Mouse (Mus musculus) small intestine, adult 2 months (tissue): ENCODE data around the gene Kcnb1. TPM values are rescaled to one million over a fixed set of nuclear protein-coding genes. Genes with fewer than 3 reads are reported as not detected.
"Not testable (repeated sequence)": the region's sequence is repeated elsewhere in the genome, so short reads cannot be mapped to it uniquely, and the experiment has no call there.

ENCODE experiments used
- H3K27ac ChIP-seq: fragments of 200-500 bp; 2 replicates; pipeline ENCODE4 v1.5.1; 2012; ENCODE audit warnings: low read depth, low read length, control low read depth, inconsistent platforms; ENCODE audit not compliant: insufficient read depth
- H3K27me3 ChIP-seq: fragments of 200-500 bp; 2 replicates; pipeline ENCODE4 v1.6.1; 2012; ENCODE audit warnings: mild to moderate bottlenecking, moderate library complexity, low read length, inconsistent platforms; ENCODE audit not compliant: control insufficient read depth, insufficient read depth
- H3K36me3 ChIP-seq: fragments of 200-500 bp; 2 replicates; pipeline ENCODE4 v1.6.1; 2012; ENCODE audit warnings: mild to moderate bottlenecking, low read length, control low read depth, inconsistent platforms; ENCODE audit not compliant: control insufficient read depth, insufficient read depth
- H3K4me1 ChIP-seq: fragments of 200-500 bp; 2 replicates; pipeline ENCODE4 v1.6.1; 2012; ENCODE audit warnings: low read length, inconsistent platforms, mixed read lengths; ENCODE audit not compliant: control insufficient read depth, insufficient read depth, insufficient read length
- H3K4me3 ChIP-seq: fragments of 200-500 bp; 2 replicates; pipeline ENCODE4 v1.5.1; 2012; ENCODE audit warnings: low read depth, mild to moderate bottlenecking, control low read depth, inconsistent platforms, low read length, moderate library complexity
- CTCF ChIP-seq: fragments of 200-500 bp; IDR thresholded peaks from 2 replicates; pipeline ENCODE4 v1.5.1; 2012; ENCODE audit warnings: low read depth, mild to moderate bottlenecking, control low read depth, inconsistent platforms, low read length, moderate library complexity, mixed read lengths; ENCODE audit not compliant: insufficient replicate concordance, insufficient read length; ENCODE audit errors: extremely low read depth
- POLR2A ChIP-seq: fragments of 200-500 bp; IDR thresholded peaks from 2 replicates; pipeline ENCODE4 v1.6.1; 2012; ENCODE audit warnings: low read depth, mild to moderate bottlenecking, control low read depth, inconsistent platforms, low read length, moderate library complexity
- WGBS: fragments of 180-500 bp; shearing (Covaris S2); methylation state at CpG from one replicate; pipeline ENCODE4 v1.1.7; 2018; 5-methylcytosine and 5-hydroxymethylcytosine counted together
- polyA plus RNA-seq: library from polyadenylated mRNA; depleted of rRNA; stranded (reverse); fragments of >200 nt; gene quantifications from 2 replicates; pipeline ENCODE4 v1.2.3, GENCODE M21; 2012

Kcnb1 gene
- polyA plus RNA-seq, 1 experiment, result 2.7 TPM

- H3K4me1 ChIP-seq, result no peaks in the 10 kb centered on the region; the same call in 1 of the 2 replicates
- 31% methylated on average over 8 of the region's 8 CpGs for WGBS
- H3K4me3 ChIP-seq, result no peak overlapping the region
- H3K27ac ChIP-seq, result no peak overlapping the region
- no peaks in the 10 kb centered on the region for H3K27me3 ChIP-seq
- TF ChIP-seq POLR2A, result no peak
- TF ChIP-seq CTCF, result peak; percentile 74; the same call in 1 of the 2 replicates
- no peaks in the 10 kb centered on the region for H3K36me3 ChIP-seq
Measured at GRCm38 (mm10) chr2:167219154-167219775, 29.3 kb upstream of the Kcnb1 start.

GRCm38 (mm10) chr2:167213666-167214065 is 23.7 kb upstream of the Kcnb1 start:
- H3K27ac ChIP-seq, result no peak overlapping the region
- H3K27me3 ChIP-seq, result no peaks in the 10 kb centered on the region
- no peak overlapping the region for H3K4me3 ChIP-seq
- no peaks in the 10 kb centered on the region for H3K4me1 ChIP-seq
- WGBS, result 91% methylated on average over 12 of the region's 12 CpGs
- no peak for TF ChIP-seq POLR2A
- H3K36me3 ChIP-seq, result no peaks in the 10 kb centered on the region

GRCm38 (mm10) chr2:167213076-167213475 is 23.1 kb upstream of the Kcnb1 start:
- TF ChIP-seq POLR2A, result no peak
- peak; percentile 19; the same call in 1 of the 2 replicates for TF ChIP-seq CTCF
- no peak overlapping the region for H3K27ac ChIP-seq
- no peaks in the 10 kb centered on the region for H3K27me3 ChIP-seq
- H3K4me3 ChIP-seq, result no peak overlapping the region
- 93% methylated on average over 3 of the region's 3 CpGs for WGBS
- no peaks in the 10 kb centered on the region for H3K4me1 ChIP-seq
- H3K36me3 ChIP-seq, result no peaks in the 10 kb centered on the region

- H3K27me3 ChIP-seq, result no peaks in the 10 kb centered on the region
- 81% methylated on average over 6 of the region's 6 CpGs for WGBS
- TF ChIP-seq CTCF (no peak), POLR2A (no peak)
Measured at GRCm38 (mm10) chr2:167212551-167212950, 22.6 kb upstream of the Kcnb1 start.

GRCm38 (mm10) chr2:167212089-167212488 is 22.1 kb upstream of the Kcnb1 start:
- Histone ChIP-seq H3K4me1 (no peaks in the 10 kb centered on the region), H3K36me3 (no peaks in the 10 kb centered on the region), H3K4me3 (no peak overlapping the region), H3K27ac (no peak overlapping the region), H3K27me3 (no peaks in the 10 kb centered on the region)
- TF ChIP-seq POLR2A (no peak), CTCF (no peak)
- 87% methylated on average over 3 of the region's 3 CpGs for WGBS

More at GRCm38 (mm10) chr2:167212551-167212950, 22.6 kb upstream of the Kcnb1 start:
- no peaks in the 10 kb centered on the region for H3K4me1 ChIP-seq
- H3K27ac ChIP-seq, result no peak overlapping the region
- no peaks in the 10 kb centered on the region for H3K36me3 ChIP-seq
- no peak overlapping the region for H3K4me3 ChIP-seq

GRCm38 (mm10) chr2:167209900-167210299 is 19.9 kb upstream of the Kcnb1 start:
- no peaks in the 10 kb centered on the region for H3K27me3 ChIP-seq
- H3K27ac ChIP-seq, result no peak overlapping the region
- H3K36me3 ChIP-seq, result no peaks in the 10 kb centered on the region
- TF ChIP-seq POLR2A (no peak), CTCF (no peak)
- no peaks in the 10 kb centered on the region for H3K4me1 ChIP-seq
- no peak overlapping the region for H3K4me3 ChIP-seq
- whole genome bisulfite sequencing, result 64% methylated on average over 9 of the region's 9 CpGs

- TF ChIP-seq CTCF (no peak), POLR2A (no peak)
Measured at GRCm38 (mm10) chr2:167208984-167209383, 19.0 kb upstream of the Kcnb1 start.

GRCm38 (mm10) chr2:167205918-167206629 is 16.1 kb upstream of the Kcnb1 start:
- no peaks in the 10 kb centered on the region for H3K36me3 ChIP-seq
- 85% methylated on average over 18 of the region's 18 CpGs for WGBS
- H3K27me3 ChIP-seq, result no peaks in the 10 kb centered on the region
- no peak for TF ChIP-seq POLR2A
- TF ChIP-seq CTCF, result no peak
- H3K4me3 ChIP-seq, result no peak overlapping the region
- H3K27ac ChIP-seq, result no peak overlapping the region
- no peaks in the 10 kb centered on the region for H3K4me1 ChIP-seq

More at GRCm38 (mm10) chr2:167208984-167209383, 19.0 kb upstream of the Kcnb1 start:
- Histone ChIP-seq H3K36me3 (no peaks in the 10 kb centered on the region), H3K4me1 (no peaks in the 10 kb centered on the region), H3K4me3 (no peak overlapping the region), H3K27ac (no peak overlapping the region), H3K27me3 (no peaks in the 10 kb centered on the region)
- 45% methylated on average over 3 of the region's 3 CpGs for WGBS

GRCm38 (mm10) chr2:167204686-167205085 is 14.7 kb upstream of the Kcnb1 start:
- H3K4me3 ChIP-seq, H3K36me3 ChIP-seq, H3K27me3 ChIP-seq, H3K4me1 ChIP-seq, H3K27ac ChIP-seq: not testable (repeated sequence)
- WGBS, result 65% methylated on average over 5 of the region's 5 CpGs
